Mouse (Mus musculus) left cerebral cortex, postnatal 4 days (tissue): ENCODE data around the gene Mcmbp. TPM values are rescaled to one million over a fixed set of nuclear protein-coding genes. Genes with fewer than 3 reads are reported as not detected.

ENCODE experiments used
- DNase-seq: peaks from one replicate; pipeline ENCODE4 v3.0.0-alpha.2; 2022
- intact Hi-C: fragments of 180-260 bp; cut with DNase I; formaldehyde crosslinking; loops from one replicate; pipeline ENCODE4 v1.15.1; 2025
- total RNA-seq, 2 experiments: library from RNA; stranded (reverse); gene quantifications; 2 replicates each; pipeline ENCODE4 v1.2.3; 2021

Gene Mcmbp
- 10 to 100 TPM; 45.6 to 51.3 TPM for total RNA-seq

DNA sequence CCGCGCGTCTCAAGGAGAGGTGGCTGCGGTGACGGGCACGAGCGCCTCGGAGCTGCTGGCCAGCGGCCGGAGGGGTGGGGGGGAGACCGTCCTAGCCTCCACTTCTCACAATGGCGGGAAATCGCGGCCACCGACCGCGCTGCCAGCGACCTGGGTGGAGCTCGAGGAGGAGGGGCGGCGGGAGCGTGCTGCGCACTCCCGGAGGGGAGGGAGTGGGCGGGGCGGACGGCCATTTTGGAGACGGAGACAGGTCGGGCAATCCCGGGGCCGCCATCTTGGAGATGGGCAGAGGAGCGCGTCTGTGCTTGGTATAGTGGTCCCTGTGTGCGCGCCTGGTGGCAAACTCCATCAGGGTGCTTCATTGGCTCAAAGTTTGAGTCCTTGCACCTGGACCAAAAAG, at the start of gene Mcmbp:
Gene Mcmbp (minus strand): TSS at position 162 of the 400 bp plus-strand sequence.
- intact Hi-C loops, result no loop called here
- DNase-seq, result peak; percentile 99

DNA sequence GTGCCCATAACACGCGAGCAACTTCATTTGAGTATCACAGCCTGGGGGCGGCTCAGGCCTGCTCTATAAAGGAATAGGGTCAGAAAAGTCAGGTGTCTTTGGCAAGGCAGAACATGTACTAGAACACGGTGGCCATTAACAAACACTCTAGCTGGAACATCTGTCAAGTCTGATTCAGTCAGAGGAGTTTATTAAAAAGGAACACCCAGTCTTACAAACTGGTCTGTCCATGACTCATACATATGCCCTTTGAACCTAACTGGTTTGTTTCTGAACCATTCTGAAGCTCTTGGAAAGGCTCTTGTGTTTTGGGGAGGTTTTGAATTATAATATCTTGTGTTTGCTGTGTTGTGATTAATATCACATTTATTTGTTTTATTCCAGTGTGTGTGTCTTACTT, 49.8 kb upstream of the Mcmbp start:
- no peak for DNase-seq
- intact Hi-C loops, result no loop called here

DNA sequence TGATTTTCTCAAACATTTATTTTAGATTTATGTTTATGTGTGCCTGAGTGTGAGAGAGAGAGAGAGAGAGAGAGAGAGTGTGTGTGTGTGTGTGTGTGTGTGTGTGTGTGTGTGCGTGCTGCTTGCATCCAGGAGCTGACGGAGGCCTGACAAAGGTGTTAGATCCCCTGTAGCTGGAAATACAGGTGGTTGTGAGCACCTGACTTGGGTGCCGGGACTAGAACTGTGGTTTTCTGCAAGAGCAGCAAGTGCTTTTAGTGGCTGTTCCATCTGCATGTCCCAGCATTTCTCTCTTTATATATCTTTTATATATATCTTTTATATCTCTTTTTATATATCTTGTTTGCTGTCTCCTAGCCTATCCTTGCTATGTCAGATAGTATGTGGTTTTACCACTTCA, 41.6 kb upstream of the Mcmbp start:
- DNase-seq, result no peak
- intact Hi-C loops, result no loop called here

DNA sequence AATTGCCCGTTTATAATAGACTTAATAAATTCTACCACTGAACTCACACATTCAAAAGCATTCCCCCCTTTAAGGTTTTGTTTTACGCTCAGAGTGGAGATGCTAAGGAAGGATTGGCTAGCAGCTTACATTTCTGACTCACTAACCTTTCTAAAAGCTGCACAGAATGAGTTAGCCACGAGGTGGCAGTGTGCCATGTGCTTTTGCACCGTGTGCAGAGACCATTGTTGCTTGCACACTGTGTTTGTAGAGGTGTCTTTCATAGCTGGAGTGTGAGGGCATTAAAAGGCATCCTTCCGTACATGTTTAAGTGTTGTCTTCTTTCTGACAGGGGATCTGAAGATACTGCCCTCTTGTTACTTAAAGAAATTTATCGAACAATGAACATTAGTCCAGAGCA, 39.0 kb upstream of the Mcmbp start:
- peak; percentile 62 for DNase-seq
- intact Hi-C loops, result loop anchor here (5.0 kb wide), 1 partner anchor 838 kb away; no protein-coding TSS in a partner anchor

DNA sequence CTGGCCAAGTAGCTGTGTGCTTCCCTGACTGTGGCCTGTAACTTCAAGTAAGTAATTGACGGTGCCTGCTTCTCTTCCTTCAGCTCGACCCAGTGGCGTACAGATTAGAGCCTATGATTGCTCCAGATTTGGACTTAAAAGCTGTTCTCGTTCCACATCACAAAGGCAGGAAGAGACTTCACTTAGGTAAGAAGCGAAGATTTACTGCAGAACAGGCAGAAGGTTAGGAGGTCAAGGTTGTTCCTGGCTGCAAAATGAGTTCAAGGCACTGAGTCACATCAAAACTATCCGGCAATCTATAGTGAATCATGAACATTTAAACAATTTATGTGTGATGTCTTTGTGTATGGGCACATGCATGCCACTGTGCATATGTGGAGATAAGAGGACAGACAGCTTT, 36.9 kb upstream of the Mcmbp start:
- DNase-seq, result no peak
- intact Hi-C loops, result loop anchor here (5.0 kb wide), 1 partner anchor 840 kb away; no protein-coding TSS in a partner anchor

DNA sequence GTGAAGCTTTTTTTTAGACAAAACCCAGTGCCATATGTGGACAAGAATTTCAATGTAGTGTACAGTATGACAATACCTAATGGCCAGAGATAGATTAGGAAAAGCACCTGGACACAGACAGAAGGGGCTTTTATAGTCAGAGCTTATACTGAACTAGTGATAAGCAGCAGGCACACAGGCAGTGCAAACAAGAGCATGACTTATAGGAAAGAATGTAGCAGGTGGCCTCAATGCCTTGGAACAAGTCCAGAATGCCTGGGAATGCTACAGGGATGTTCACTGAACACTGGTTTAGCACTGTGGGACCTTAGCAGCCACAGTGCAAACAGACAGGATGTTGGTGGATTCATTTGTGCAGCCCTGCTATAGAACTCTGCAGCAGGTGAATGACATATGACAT, 26.4 kb upstream of the Mcmbp start:
- intact Hi-C loops, result no loop called here
- DNase-seq, result peak; percentile 5

DNA sequence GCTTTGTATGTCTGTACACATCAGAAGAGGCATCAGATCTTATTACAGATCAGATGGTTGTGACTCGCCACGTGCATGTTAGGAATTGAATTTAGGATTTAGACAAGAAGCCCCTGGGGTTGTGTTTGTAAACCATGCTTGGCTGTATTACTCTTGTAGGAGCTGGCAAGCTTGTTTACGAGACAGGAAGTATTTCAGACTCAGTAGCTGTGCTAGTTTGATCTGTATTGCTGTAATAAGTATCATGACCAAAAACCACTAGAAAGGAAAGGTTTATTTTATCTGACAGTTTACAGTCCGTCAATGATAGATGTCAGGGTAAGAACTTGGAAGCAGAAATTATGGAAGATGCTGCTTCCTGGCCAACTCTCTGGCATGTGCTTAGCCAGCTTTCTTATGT, 18.7 kb upstream of the Mcmbp start:
- intact Hi-C loops, result no loop called here
- no peak for DNase-seq

DNA sequence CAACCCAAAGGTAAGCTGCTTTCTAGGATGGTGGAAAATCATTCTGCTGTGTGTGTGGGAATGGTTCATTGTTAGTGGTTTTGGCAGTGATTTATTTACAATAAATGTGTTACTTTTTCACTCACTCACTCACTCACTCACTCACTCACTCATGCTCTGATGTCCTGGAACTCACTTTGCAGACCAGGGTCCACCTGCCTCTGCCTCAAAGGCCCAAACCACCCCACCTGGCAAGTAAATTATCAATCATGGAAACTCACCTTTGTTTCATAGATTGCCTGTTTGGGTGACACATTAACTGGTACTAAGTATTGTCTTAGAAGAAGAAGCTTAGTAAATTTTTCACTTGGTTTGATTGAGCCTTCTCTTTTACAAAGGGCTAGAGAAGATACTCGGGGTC, 15.1 kb upstream of the Mcmbp start:
- DNase-seq, result no peak
- intact Hi-C loops, result no loop called here

DNA sequence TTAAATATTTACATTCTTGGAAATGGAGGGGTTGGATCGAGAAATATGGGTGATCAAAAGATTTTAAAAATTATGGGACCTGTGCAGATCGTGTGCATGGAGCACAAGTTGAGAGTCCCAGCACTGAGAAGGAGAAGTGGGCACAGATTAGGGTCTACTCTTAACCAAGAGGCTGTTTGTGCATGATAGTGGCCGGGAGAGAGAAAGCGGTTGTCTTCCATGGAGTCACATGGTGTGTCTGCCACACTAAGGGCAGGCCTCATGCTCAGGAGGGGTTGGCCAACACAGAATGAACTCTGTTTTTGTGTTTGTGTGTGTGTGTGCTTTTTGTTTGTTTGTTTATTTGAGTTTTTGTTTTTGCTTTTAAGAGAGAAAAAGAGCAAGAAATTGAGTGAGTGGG, 11.7 kb upstream of the Mcmbp start:
- no peak for DNase-seq
- intact Hi-C loops, result no loop called here

DNA sequence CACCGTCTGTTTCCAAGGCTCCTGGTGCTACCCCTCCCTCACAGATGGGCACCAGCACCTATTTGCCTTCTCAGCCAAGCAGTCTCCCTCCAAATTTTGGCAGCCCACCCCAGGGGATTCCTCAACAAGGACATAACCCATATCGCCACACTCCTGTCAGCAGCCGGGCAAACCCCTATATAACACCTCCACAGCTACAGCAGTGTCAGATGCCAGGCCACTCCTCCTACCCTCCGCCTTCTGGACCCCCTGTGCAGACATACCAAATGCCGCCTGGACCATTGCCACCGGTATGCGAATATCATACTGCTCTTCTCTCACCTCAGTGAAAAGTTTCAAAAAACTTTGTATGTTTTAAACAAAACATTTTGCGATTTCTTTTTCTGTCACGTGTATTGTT, 10.0 kb upstream of the Mcmbp start:
- intact Hi-C loops, result no loop called here
- peak; percentile 68 for DNase-seq

DNA sequence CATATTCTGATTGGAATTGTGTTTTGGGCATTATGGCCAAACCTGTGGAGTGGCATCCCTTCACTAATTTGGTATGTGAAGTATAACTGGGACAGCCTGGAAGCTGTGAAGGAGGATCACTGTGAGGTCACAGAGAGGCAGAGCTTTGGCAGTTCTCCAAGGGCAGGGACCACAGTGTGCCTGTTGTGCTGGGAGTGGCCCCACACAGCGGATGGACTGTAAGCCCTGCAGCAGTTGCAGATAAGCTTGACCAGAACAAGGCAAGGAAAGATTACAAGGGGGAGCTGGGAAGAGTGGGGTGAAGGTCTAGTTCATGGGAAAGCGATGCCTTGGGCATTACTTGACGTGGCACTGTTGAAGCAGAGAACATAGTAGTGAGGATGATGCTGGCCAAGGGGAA, 8.5 kb upstream of the Mcmbp start:
- DNase-seq, result peak; percentile 28
- intact Hi-C loops, result no loop called here

DNA sequence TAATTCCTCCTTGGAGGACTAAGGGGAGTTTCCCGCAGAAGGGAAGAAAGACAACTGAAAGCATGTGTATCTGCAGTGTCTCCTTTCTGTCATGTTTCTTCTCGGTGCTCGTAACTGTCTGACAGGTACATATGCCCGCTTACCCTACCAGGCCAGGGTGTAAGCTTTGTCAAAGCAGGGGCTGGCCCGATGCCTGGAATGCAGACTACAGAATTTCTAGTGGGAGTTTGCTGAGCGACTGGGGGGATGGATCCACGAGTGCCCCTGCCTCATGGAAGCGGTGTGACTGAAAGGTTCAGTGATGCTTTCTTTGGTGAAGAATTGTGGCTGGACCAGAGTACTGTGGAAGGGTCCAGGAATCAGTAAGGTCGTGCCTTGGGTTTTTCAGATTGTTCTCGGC, 5.9 kb upstream of the Mcmbp start:
- DNase-seq, result no peak
- intact Hi-C loops, result no loop called here

DNA sequence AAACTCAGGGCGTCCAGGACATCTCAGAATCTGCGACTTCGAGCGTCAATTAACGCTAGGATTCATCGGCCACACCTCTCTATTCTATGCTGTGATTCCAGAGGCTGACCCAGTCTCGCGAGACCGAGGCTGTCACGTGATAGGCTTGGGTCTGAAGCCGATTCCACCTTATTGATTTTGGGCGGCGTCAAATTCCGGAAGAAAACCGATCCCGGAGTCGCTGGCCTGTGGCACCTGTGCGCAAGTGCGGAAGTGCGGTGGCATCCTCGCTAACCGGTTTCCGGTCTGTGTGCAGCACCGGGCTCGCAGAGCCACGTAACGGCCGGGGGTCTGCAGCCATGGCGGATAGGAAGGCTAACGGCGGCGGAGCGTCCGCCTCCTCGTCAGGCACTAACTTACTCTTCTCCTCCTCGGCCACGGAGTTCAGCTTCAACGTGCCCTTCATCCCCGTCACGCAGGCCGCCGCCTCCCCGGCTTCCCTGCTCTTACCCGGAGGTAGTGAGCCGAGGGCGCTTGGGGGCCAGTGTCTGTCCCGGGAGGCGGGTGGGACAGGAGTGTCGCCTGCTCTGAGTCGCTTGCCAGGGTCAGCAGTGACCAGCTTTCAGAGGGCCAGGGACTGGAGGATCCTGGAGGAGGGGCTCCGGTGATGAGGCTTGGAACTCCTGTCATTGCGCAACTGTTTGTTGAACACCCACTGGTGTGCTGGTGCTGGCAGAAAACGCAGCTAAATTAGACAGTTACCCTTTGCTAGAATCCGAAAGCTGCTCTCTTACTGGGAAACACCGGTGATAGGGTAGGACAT, 4.6 kb upstream of the Mcmbp start, which contains the start of gene Sec23ip:
Gene Sec23ip (plus strand): TSS at position 260 of the 802 bp plus-strand sequence.
- intact Hi-C loops, result no loop called here
- DNase-seq, result peak; percentile 98

DNA sequence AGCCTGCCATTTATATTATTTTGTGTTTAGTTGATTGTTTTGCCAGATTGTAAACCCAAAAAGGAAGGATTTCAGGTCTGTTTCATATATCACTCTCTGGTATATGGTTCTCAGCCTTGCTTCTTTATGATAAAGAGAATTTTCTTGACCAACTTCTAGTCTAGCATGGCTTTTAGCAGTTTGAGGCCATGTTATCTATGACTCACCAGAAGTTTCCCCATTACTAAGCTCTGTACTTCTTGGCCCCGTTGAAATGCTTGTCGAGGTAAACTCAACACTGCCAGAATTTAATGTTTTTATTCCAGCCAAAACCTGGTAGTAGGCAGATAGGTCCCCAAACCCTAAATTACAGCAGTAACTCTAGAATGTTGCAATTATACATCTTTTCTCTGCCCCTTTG, 3.6 kb upstream of the Mcmbp start:
- no peak for DNase-seq
- intact Hi-C loops, result no loop called here

DNA sequence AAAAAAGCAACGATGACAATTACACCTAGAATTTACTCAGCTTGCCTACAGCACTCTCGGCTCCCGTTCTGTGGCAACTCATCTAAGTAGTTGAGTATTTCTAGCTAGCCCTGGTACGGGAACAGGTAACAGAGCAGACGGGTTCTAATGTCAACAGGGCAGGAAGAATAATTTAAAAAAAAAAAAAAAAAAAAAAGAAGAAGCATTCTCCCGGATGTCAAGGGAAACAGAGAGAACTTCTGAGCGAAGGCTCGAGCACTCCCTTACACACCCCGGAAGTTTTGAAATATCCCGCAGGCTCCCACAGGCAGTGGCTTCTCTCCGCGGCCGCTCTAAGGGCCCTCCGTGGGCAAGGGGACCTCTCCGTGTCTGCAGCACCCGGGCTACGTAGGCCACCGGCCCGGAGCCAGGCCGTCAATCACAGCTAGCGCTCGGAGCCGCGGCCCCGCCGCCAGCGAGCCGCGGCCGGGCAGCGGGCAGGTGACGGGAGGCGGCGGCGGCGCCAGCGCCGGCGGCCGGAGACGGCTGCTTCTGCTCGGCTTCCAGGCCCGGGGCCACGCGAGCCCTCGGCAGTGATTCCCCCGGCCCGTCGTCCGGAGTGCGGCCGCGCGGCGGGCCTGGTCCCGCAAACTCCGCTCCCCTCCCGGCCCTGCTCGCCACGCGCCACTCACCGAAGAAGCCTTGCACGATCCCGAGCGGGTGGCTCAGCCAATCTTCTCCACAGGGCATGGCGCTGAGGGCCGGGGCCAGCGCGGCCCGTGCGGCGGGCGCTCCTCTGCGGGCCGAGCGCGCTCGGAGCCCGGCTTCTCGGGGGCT, 625 bp downstream of the Mcmbp start:
- intact Hi-C loops, result no loop called here

DNA sequence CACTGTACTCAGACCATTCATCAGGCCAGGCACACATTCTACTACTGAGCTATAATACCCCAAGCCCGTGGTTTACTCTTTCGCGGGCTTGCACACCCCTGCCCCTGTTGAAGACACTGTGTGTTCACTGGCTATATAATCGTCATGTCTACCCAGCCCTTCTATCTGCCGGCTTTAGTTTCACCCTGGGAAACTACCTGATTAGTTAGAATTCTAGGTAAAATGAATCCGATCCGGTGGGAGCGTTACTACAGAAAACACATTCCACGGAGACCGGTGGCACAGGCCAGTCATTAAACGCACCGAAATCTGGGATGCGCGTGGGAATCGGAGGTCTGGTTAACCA, 1.2 kb downstream of the Mcmbp start:
- intact Hi-C loops, result no loop called here
- no peak for DNase-seq

More for the DNA sequence above, 625 bp downstream of the Mcmbp start:
- DNase-seq, result peak; percentile 36

DNA sequence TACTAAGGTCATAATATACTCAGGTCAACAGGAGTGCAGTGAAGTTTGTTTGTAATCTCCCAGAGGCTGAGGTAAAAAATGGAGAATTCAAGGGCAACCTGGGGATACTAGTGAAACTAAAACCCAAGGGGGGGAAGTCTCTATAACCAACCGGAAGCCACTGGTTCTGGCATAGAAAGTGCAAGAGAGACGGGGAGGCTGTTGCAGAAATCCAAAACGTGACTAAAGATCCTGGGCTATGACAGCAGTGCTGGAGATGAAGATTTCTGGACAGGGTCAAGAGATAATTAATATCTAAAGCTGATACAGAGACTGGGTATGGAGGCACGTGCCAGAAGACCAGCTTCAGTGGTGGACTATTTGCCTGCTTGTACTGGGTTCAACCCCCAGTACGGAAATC, 2.3 kb downstream of the Mcmbp start:
- no peak for DNase-seq
- intact Hi-C loops, result no loop called here

DNA sequence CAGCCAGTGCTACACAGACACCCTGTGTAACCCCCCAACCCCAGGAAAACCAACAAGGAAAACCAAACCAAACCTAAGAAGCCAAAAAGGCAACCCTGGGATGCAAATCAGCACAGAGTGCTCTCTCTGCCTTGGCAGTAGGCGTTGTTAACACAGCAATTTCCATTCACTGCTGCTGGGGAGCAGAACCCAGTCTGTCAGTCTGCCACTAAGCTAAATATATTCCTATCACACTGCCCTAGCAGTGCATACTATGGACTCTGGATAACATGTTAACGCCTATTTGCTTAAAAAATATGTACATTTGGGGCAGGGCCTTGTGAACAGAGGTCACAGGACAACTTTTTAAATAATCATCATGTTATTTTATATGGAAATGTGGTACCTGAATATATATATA, 8.7 kb downstream of the Mcmbp start:
- no peak for DNase-seq
- intact Hi-C loops, result no loop called here

DNA sequence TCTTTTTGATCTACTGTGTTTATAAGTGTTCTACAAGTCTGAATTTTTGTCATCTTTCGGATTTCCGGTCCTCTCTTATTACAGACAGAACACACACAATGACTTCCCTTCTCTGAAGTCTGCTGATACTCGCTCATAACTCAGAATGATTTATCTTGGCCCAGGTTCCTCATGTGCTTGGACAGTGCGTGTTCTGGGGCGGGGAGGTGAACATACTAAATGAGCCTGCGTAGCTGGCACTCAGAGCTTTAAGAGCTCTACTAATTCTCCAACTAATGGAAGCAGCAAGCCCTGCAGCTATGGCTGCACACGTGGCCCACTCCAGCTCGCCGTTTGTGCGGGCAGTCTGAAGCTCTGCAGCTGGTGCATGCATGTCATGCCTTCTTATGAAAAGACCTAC, 11.6 kb downstream of the Mcmbp start:
- no peak for DNase-seq
- intact Hi-C loops, result no loop called here

DNA sequence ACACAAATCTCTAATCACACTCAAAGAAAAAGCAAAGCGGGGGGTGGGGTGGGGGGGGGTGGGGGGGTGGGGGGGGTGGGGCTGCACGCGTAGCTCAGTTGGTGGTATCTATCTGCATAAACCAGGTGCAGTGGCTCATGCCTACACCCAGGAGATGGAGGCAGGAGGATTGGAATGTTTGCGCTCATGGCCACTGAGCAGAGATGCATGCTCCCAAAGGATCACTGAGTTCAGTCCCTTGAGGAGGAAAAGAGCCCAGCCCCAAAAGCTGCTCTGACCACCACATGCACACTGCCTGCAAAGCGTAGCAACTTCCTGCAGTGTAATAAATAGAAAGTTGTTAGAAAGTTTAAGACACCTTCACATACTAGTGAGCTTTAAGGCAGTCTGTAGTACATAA, 12.6 kb downstream of the Mcmbp start:
- DNase-seq, result no peak
- intact Hi-C loops, result no loop called here

DNA sequence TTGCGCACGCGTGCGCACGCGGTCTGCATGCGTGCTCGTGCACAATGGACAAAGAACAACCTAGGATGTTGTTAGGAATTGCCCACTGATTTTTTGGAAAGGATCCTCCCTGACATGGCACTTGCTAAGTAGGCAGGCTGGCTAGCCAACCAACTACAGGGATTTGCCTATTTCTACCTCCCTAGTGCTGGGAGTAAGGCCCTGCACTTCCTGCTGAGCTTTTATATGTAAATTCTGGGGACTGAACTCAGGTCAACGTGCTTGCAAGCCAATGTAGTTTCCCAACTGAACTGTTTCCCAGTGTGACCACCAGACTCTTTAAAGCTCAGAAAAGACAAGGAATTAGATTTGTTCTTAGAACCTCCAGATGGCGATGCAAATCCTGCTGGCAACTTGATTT, 13.3 kb downstream of the Mcmbp start:
- no peak for DNase-seq
- intact Hi-C loops, result no loop called here

DNA sequence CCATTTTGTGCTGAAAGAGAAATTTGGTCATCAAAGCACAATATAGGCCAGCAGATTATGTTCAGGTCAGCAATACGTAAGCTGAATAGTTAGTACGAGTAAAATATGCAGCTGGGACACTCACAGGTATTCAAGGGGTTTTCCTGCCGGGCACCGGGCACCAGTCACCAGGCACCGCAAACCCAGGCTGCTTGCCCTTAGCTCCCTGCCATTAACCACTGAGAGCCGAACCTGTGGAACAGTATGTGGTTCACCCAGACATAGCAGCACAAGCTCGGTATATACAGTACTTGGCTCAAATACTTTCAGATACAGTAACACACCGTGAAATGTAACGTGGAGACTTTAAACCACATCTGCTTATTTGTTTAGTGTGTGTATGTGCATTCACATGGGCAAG, 15.1 kb downstream of the Mcmbp start:
- intact Hi-C loops, result no loop called here

More for the DNA sequence above, 15.1 kb downstream of the Mcmbp start:
- no peak for DNase-seq
